Mouse (Mus musculus) testis, adult 2 months (tissue): ENCODE results near the gene Wwc1.

Experiments used
- CTCF ChIP-seq: fragments of 200-500 bp; IDR thresholded peaks from 2 replicates; pipeline ENCODE4 v1.5.1; 2012; ENCODE audit warnings: low read depth, mild to moderate bottlenecking, inconsistent platforms, low read length, moderate library complexity; ENCODE audit not compliant: control insufficient read depth, insufficient read depth, insufficient replicate concordance
- POLR2A ChIP-seq: fragments of 200-500 bp; IDR thresholded peaks from 2 replicates; pipeline ENCODE4 v1.6.1; 2012; ENCODE audit warnings: low read depth, mild to moderate bottlenecking, inconsistent platforms, low read length, moderate library complexity; ENCODE audit not compliant: control insufficient read depth

DNA sequence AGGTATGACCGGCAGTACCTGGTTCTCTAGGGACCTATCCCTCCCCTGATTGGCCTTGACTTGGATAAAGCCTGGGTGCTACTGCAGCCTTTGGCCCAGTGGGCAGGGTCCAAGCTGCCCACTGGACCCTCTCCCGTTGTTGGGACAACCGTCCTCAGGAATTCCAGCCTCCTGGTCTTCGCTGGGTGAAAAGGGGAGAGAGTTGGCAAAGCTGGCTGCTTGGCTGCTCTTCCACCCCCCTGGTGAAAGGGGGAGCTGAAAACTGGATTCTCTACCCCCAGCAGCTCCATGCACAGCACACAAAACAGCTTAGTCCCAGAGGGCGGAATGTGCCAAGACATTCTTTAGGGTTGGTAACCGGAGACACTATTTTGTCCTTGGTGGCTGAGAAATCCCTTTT is 3.8 kb downstream of the Wwc1 start:
- TF ChIP-seq CTCF = no peak
- TF ChIP-seq POLR2A = no peak
